Mouse (Mus musculus) layer of hippocampus, adult 18-20 months (tissue): Measurements from ENCODE around the gene Lgi2. TPM values are rescaled to one million over a fixed set of nuclear protein-coding genes. Genes with fewer than 3 reads are reported as not detected.

Source experiments
- DNase-seq, 2 experiments: peaks; one replicate each; pipeline ENCODE4 v3.0.0; 2022; ENCODE audit warnings: low spot score in 2 of 2
- long read RNA-seq: library from polyadenylated mRNA; stranded (forward); transcript quantifications from one replicate; pipeline ENCODE4 v2.0.0, GENCODE M21; 2021
- total RNA-seq, 2 experiments: library from RNA; stranded (reverse); gene quantifications; 2 replicates each; pipeline ENCODE4 v1.2.3; 2021

The Lgi2 gene
- total RNA-seq, result 10 to 100 TPM; 20.8 to 24.3 TPM
- long read RNA-seq, full-length matches to known transcripts, result 14 of 24 reads
- long read RNA-seq, partial matches to known transcripts, result 0 of 24 reads
- long read RNA-seq, other reads (novel, unspliced or antisense), result 10 of 24 reads

DNA sequence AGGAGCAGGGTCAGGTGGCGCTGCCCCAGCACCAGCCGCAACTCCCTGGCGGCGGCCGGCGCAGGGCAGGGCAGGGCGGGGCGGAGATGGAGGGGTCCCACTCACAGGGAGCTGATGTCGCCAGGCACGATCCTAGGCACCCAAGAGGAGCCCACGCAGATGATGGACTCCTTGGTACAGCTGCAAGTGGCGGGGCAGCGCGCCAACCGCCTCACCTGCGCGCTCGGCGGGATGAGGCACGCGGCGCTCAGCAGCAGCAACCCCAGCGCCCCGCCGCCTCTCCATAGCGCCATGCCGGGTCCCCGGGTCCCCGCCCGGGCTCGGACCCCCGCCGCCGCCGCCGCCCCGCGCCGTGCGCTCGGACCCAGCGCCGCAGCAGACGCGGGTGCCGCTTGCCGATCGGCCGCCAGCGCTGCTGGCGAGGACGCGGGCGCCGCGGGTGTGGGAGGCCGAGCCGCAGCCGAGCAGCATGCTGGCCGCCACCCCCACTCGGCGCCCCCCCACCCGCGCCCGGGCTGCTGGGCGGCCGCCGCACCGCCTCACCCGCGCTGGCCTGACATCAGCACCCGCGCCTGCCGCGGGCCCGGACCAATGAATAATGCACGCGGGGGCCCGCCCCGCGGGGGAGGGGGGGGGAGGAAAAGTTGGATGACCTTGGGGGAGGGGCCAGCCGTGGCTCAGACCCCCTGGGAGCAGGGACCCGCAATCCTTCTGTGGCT lies at the start of gene Lgi2:
Gene Lgi2, minus strand, starts transcription at position 650 of the 719 bp plus-strand sequence.
- DNase-seq, result no peak

DNA sequence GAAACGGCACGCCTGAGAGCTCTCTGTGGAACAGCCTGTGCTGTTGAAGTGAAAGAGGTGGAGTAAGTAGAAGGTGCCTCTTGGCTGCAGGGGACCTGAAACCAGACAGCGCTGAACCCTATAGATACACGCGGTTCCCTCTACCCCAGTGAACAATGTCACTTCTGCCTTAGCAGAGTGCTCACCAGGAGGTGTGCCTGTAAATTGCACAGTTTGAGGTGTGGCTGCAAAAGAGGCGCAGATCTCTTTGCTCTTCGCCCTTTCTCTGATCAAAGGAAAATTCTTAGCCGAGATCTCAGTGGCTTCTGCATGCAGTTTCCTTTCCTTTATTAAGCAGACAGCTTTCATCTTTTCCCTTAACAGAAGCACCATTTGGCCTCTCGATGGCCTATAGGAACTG lies 49.2 kb upstream of the Lgi2 start:
- DNase-seq, result no peak

DNA sequence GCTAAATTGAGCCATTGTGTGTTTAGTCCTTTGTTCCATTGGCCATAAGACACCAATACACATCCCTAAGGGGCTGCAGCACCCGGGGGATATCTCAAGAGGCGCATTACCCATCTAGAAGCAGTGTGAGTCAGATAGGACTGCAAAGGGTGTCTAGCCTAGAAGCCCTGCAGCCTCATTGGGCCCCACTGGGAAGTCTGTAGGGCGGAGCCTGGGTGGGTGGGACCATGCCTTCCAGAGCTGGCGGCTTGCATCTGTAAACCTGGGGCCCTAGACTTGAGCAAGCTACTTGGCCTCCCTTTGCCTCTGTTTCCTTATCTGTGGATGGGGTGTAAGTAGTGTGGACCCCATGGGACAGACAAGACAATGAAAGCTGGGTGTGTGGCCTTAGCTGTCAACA lies 48.4 kb upstream of the Lgi2 start:
- no peak for DNase-seq

DNA sequence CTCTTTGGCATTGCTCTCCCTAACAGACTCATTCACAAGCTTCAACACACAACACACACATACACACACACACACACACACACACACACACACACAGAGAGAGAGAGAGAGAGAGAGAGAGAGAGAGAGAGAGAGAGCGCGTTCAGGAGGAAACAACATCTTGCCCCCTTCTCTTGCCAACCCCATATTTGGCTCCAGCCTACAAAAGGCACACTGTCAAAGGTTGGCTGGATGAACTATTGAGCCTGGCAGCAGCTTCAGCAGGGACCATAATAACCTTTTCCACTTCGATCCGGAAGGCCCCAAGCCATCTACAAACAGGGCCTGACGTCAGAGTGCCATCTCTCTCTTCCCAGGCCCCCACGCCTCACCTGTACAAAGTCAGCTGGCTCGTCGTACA lies 46.5 kb upstream of the Lgi2 start:
- no peak for DNase-seq

DNA sequence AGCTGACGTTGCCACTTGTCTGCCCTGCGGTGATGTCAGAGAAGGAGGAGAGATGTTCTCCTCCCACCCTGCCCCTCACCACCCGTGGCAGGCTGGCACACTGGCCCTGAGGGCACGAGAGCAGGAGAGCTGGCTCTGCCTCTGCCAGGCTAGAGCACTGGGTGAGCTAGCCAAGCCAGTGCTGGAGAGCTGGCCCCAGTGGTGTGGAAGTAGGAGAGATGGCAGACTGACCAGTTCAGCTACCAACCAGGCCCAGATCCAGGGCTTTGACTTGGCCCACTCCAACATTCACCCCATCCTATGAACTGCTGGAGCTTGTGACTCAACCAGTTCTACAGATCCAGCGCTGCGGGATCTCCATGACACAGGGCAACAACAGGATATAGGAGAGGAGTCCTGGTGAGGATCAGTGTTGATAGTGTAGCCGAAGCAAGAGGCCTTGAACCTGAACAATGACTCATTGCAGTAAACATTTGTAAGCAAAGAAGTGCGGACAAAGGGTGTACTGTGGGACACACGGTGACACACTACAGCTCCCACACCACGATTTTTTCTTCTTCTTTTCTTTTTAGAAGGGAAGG lies 45.1 kb upstream of the Lgi2 start:
- no peak for DNase-seq

DNA sequence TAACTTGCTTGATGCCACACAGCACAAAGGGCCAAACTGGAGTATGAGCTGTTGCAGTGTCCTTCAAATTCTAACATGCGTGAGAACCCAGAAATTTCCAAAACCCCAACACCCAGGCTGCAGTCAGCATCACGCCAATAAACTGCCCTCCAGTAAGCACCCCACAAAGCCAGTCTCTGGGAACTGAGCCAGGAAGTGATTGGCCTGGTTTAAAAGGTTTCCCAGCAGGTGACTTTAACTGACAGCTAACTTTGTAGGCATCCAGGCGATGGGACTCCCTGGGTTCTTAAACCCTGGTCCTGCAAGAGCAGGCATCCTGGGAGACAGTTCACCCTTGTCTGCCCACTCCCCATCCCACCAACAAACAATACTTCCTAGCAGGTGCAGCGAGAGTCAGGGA lies 44.0 kb upstream of the Lgi2 start:
- no peak for DNase-seq

DNA sequence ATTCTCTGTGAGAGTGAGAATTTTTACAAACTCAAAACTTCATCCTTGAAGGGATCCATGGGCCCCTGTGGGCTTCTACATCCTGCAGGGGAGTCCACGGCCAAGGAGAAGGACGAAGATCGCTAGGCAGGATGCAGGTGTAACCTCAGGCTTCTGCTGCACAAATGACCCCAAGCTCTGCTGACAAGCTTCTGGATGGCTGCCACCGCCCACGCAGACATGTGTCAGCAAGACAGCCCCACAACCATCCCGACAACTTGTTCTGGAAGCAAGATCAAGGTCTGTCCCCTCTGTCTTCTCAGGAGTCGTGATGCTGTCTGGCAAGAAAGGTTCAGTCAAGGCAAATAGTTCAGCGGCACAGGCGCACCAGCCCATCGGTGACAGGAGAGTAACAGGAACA lies 43.4 kb upstream of the Lgi2 start:
- DNase-seq, result no peak

DNA sequence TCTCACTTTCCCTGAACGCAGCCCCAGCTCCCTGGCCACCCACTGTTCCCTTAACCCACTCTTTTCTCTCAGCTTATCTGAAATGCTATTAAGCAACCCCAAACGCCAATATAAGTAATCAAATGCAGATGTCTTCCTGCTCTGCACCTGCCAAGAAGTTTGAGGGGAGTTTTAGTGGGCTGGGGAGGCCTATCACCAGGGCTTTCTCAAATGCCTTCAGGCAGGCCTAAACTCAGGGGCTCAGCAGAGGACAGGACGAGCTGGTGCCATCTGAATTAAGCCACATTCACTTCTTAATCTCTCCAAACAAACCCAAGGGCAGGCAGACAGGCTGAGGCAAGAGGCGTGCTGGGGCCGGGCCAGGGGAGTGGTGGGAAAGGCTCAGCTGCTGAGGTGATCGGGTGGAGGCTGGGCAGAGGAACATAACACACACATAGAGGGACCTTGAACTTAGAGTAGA lies 38.4 kb upstream of the Lgi2 start:
- DNase-seq, result no peak

DNA sequence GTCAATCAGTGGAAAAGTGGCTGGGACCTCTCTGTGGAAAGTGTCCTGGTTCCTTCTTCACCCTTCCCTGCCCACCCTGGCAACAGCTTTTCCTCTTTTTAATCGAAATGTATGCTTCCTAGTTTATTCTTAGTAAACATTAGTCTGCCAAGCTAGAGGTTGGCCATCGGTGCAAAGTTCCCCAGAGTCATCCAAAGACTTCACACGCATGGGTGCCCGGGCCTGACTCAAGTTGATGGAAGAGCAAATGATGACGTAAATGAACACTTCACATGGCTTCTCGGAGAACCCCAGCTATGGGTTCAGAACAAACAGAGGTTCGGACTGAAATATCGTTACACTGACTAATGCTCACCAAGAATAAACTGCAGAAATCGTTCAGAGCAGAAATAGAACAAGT lies 24.4 kb upstream of the Lgi2 start:
- DNase-seq, result no peak

DNA sequence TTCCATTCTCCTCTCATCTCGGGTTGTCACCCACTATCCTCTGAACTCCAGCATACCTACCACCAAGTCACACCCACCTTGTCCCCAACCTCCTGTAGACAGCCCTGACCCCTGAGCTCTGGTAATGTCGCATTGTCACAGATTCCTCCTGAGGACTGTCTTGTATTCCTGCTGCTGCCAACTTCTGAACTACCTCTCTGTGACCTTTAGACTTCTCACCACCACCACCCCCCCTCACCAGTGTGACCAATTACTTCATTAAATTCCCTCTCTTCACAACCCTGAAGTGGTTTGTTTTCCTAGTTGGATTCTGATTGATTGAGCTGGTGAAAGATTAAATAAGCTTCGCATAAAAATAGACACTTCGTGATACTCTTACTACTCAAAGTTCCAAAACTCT lies 22.4 kb upstream of the Lgi2 start:
- no peak for DNase-seq

DNA sequence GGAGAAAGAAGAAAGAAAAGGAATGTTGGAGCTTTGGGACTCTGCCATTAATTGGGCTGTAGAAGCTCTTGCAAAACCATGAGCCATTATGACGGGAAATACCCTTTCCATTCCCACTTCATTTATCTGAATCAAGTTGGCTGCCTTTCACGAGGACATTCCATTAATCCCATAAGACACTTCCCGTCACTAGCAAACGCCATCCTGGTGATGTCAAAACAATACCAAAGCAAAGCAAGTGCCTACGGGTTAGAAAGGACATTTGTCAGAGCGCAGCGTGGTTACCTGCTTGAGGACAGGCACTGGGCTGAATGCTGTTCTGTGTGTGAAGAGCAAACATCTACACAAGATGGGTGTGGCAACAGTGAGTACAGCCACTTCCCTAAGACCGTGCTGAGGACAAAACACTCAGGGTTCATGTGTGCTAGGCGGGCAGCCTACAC lies 21.1 kb upstream of the Lgi2 start:
- DNase-seq, result no peak

DNA sequence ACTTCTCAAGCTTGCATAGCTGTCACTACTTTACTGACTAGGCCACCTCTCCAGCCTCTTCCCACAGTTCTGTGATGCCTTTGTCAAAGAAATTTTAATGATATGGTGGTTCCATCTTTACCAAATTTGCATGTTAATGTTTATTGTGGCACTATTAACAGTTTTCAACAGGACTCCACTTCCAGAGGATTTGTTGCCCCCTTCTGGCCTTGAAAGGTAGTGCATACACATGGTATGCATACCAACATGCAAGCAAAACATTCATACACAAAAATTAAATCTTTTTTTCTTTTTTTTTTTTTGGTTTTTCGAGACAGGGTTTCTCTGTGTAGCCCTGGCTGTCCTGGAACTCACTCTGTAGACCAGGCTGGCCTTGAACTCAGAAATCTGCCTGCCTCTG lies 6.3 kb upstream of the Lgi2 start:
- DNase-seq, result no peak

DNA sequence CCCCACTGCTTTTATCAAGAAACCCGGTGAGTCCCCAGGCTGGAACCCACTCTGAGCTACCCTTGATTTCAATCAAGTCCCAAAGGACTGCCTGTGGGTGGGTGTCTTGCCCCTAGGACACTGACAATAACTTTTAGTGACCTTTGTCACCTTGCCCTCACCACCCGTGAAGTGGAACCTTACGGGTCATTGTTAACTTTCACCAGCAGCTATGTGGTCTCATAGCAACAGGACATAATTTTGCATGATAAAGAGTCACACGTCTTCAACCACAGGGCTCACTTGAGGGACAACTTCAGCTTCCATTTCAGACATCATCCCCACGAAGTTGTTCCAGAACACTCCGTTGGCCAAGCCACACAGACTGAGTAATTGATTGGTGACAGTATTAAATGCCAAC lies 4.5 kb upstream of the Lgi2 start:
- no peak for DNase-seq

DNA sequence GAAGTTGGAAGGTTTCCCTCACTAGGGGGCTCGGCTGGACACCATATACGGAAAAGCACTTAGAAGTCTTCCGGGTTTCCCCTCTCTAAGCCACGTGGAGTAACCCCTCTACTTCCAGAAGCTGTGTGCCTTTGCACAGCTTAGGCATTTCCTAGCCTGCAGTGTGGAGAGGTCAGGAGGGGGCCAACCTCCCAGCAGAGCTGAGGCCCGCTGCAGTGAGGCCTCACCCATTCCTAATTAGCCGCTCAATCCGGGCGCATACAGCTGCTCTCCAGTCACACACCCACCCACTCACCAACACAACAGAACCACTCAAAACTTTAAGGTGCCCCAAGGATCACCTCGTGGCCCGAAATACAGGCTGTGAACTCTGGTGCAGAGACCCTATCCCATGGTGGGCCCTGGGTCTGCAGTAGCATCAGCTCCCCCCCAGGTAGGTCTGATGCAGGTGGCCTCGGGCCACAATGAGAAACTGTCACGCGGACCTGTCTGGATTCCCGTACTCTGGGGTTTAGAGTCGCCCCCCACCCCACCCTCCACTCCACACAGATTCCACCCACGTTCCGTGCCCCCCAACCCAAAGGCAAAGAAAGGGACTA lies 949 bp downstream of the Lgi2 start:
- DNase-seq, result no peak

DNA sequence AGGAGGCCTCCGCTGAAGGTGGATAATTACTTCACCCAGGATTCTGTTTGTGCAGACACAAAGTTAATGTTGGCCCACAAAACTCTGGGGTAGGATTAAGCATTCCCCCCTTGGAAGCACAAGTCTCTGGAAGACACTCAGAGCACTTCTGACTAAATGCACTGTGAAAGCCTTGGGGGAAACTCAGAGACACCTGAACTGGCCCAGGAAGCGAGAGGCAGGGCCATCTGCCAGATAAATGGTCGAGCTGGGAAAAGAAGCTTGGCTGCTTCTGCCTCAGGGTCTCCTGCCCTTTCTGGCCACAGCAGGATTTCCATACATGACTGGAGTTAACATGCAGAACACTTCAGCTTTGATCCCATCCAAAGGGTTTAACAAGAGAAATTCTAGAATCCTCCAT lies 1.9 kb downstream of the Lgi2 start:
- DNase-seq, result no peak

DNA sequence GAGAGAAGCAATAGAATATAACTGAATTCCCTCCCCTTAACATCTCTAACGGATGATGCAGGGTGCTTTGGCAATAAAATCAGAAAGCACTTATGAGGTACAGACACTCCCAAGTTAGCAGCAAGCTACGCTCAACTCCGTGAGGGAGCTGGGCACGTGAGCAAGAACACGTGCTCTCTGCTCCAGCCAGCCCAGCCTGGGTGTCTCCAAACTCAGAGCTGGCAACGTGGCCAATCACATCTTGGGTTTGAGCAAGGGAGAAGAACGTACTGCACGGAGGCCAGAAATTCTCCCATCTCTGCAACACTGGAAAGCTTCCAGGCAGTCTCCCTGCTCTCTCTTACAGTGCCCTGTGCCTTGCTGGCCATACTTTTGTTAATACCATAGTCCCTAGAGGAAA lies 6.0 kb downstream of the Lgi2 start:
- DNase-seq, result no peak

DNA sequence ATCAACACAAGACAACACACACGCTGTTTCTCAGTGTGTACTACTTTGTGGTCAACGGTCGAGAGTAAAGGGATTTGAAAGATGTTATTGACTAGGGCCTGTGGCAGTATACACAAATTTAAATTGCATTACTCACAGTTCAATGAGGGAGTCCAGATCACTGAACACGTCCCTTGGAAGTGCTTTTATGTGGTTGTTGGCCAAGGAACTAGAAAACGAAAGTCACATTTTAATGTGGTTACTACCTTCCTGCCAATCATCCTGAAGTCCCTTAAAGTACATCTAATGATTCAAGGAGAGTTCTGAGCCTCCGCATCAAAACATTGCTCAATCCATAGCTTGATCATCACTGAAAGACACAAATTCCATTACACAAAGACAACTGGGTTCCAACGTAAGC lies 10.7 kb downstream of the Lgi2 start:
- DNase-seq, result no peak

DNA sequence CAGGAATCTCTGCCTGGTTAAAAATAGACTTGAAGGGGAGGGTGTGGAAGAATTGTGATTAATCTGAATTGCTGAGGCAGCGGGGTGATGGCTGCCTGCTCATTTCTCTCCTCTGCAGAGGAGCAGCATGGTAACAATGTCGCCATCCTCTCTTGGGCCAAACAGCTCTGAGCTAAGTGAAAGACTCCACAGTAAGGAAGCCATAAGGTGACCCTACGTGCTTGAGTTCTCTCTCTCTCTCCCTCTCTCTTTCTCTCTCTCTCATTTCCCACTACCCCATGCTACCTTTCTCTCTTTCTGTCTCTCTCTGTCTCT lies 15.0 kb downstream of the Lgi2 start:
- DNase-seq, result no peak

DNA sequence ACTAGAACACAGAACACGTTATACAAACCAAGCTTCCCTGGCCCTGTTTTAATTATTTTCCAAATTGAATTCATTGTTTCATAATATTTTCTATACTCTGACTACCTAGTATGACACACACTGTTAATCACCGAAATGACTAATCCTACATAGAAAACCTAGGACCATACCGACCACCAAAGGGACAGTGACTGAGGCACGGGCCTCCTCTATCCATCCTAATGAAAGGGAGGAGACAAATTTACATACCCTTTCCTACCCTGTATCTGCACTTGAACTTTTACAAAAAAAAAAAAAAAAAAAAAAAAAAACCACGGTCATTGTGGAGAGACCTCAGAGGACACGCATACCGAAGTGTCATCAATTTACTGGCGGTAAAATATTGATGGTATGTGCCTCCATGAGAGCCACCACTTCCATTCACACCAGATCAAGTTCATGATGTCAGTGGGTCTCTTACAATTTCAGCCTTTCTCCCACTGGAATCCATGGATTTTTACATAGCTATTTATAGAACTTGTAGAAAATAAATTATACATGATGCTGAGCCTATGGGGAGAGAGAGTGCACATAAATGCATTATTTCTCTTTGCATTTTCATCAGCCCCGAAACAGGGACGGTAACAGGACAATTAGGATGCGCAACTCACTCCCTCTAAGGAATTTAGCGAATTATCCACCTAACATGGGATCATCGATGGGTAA lies 15.5 kb downstream of the Lgi2 start:
- no peak for DNase-seq

DNA sequence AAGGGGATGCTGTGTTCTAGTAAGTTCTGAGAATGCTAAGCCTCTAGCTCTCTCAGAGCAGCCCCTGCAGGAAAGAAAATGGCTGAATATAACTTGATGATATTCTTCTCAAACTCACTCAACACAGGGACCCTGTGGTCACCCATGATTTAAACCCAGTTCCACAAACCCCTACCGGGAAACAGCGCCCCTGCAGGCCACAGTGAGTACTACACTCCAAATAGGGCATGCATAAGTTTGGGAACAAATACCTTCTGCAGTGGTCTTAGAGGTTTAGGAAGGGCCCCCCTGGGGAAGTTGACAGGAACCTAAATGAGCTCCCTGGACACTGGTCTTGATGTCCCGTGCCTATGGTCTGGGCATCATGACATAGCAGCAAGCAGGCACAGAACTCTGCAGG lies 19.3 kb downstream of the Lgi2 start:
- no peak for DNase-seq

DNA sequence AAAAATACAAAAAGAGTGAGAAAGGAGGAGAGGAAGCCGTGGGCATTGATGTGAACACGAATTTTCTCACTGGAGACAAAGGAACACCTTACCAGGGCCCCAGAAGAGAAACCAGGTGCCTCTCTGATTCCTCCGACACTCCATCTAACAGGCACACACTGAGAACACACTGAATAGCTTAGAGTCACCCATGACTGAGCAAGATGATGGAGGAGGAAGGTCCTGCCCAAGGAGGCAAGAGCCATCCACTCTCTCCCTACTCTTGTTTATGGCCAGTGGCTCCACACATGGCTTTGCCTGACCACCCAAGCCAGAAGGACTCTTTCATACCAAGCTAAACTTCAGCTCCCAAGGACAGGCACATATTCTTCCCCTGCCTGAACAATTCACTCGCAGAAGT lies 22.5 kb downstream of the Lgi2 start:
- DNase-seq, result no peak

DNA sequence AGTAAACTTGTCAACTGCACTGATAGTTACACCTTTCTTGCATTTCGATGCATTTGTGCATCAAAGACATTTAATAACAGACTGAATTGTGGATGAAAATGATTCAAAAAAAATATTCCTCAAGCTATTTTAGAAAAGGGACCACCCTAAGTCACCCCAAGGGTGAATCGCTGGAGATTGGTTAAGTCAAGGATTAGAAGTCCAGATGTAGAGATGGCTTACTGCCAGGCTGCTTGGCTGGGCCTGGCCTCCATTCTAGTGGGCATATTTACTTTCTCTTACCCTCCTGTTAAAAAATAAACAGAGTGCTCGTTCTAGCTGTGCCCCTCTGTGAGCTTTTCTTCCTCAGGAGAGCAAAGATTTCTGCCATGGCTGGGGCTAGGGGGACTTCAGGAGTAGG lies 26.1 kb downstream of the Lgi2 start:
- no peak for DNase-seq
